Mouse (Mus musculus): ENCODE measurements around the gene Gzmg.
"Not testable (repeated sequence)": the region's sequence is repeated elsewhere in the genome, so short reads cannot be mapped to it uniquely, and the experiment has no call there.

The Gzmg gene

GRCm38 (mm10) chr14:56159479-56159878 lies at the start of gene Gzmg:
Gene Gzmg (minus strand): TSS chr14:56159579.
- not testable (repeated sequence) for DNase-seq (ENCODE audit: low spot score in 2 of 2)

- no peak for DNase-seq (ENCODE audit: low spot score in 2 of 2)
These were observed 46.2 kb upstream of the Gzmg start for GRCm38 (mm10) chr14:56205613-56206012.

- DNase-seq (ENCODE audit: low spot score in 2 of 2), result not testable (repeated sequence)
These were observed 45.6 kb upstream of the Gzmg start for GRCm38 (mm10) chr14:56205021-56205420.

GRCm38 (mm10) chr14:56203975-56204374 lies 44.6 kb upstream of the Gzmg start:
- peak; percentile 55 to 61 for DNase-seq (ENCODE audit: low spot score in 2 of 2)

- DNase-seq (ENCODE audit: low spot score in 2 of 2), result no peak
These were observed 27.6 kb upstream of the Gzmg start for GRCm38 (mm10) chr14:56186946-56187345.

- no peak for DNase-seq (ENCODE audit: low spot score in 2 of 2)
These were observed 27.1 kb upstream of the Gzmg start for GRCm38 (mm10) chr14:56186521-56186920.

DNA sequence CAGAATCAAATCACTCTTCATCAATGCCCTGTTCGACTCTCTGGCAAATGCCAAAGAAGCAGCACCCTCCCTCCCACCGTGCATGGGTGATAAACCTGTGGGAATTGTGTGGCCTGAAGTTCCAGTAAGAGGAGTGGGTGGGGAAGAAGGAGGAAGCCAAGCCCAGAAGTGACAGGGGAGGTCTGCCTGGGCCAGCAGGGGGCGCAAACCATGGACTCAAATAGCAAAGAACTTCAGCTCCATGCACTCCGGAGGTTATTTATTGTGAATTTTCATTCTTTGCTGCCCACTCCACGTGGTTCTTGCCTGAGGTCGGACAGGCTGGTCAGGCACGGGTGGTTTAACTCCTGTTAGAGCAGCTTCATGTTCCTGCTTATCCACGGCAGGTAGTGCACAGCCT lies 18.3 kb upstream of the Gzmg start:
- DNase-seq (ENCODE audit: low spot score in 2 of 2), result peak in 1 of 2 experiments; percentile 11

- no peak for DNase-seq (ENCODE audit: low spot score in 2 of 2)
These were observed 15.1 kb upstream of the Gzmg start, which contains the start of gene Gzmn for GRCm38 (mm10) chr14:56174499-56174898. Gene Gzmn (minus strand): TSS chr14:56174599.

- DNase-seq (ENCODE audit: low spot score in 2 of 2), result no peak
These were observed 14.0 kb upstream of the Gzmg start for GRCm38 (mm10) chr14:56173396-56173795.

GRCm38 (mm10) chr14:56172744-56173143 lies 13.4 kb upstream of the Gzmg start:
- DNase-seq (ENCODE audit: low spot score in 2 of 2), result no peak

- no peak for DNase-seq (ENCODE audit: low spot score in 2 of 2)
These were observed 8.6 kb upstream of the Gzmg start for GRCm38 (mm10) chr14:56168009-56168408.

DNA sequence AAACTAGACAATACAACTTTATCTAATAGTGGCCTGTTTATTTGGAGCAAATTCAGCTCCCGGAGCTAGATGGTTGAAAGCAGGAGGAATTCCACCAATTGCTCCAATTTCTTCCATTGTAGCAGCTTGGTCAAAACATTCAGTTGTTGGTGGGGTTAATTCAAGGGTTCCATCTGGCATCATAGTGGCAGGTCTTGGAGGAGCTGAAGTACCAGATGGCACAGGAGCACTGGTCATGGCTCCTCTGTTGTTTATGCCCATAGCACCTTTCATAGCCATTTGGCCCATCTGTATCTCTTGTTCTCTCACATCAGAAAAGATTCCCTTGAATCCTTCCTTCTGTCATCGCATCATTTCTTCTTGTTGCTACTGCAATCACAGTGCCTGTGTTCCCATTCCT lies 2.7 kb upstream of the Gzmg start:
- DNase-seq (ENCODE audit: low spot score in 2 of 2), result no peak

DNA sequence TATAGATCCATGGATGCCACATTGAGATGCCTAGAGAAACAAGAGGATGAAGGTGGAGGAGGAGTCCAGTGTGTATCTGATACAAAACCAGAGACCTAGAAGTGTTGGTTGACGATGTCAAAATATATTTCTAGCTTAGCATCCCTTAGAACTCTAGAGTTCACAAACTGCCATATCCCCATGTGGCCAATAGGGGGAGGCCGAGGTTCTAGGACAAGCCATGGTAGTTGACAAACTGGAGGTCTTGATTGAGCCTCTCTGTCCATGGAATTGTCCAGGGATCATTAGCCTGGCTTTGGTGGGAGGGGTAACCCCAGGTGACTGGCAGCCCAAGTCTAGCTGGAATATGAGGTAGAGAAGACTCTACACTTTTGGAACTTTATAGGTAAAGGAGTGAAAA lies 4.0 kb downstream of the Gzmg start:
- DNase-seq (ENCODE audit: low spot score in 2 of 2), result no peak

- DNase-seq (ENCODE audit: low spot score in 2 of 2), result not testable (repeated sequence)
These were observed 25.7 kb downstream of the Gzmg start for GRCm38 (mm10) chr14:56133675-56134074.

GRCm38 (mm10) chr14:56132508-56132907 lies 26.9 kb downstream of the Gzmg start, which contains the start of gene Gzmd:
Gene Gzmd (minus strand): TSS chr14:56132608.
- not testable (repeated sequence) for DNase-seq (ENCODE audit: low spot score in 2 of 2)

GRCm38 (mm10) chr14:56128341-56128740 lies 31.0 kb downstream of the Gzmg start:
- DNase-seq (ENCODE audit: low spot score in 2 of 2), result no peak

DNA sequence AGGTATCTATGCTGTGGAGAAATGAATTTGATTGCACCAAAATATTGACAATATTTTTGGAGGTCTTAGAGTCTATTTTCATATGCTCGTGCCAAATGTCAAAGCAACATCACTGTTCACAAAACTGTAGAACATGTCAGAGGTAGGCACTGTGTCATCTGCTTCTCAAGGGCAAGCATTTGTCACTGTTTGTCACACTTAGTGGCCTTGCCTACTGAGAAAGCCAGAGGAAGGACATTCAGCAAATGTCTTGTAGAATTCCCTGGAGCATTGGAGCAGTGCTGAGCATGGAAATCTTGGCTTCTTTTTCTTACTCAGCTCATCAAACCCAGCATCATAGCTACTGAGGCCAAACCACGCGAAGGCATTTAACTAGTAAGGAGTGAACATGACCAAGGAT lies 35.9 kb downstream of the Gzmg start:
- no peak for DNase-seq (ENCODE audit: low spot score in 2 of 2)

- DNase-seq (ENCODE audit: low spot score in 2 of 2), result no peak
These were observed 38.9 kb downstream of the Gzmg start, which contains the start of gene Gzme for GRCm38 (mm10) chr14:56120525-56120924. Gene Gzme (minus strand): TSS chr14:56120625.

GRCm38 (mm10) chr14:56115531-56116310 lies 43.7 kb downstream of the Gzmg start:
- DNase-seq (ENCODE audit: low spot score in 2 of 2), result not testable (repeated sequence)

All from urinary bladder, postnatal 36 days (tissue).